Mouse (Mus musculus) adipocyte (in vitro differentiated cells): ENCODE data around the gene Tubg2.
"Not testable (repeated sequence)": the region's sequence is repeated elsewhere in the genome, so short reads cannot be mapped to it uniquely, and the experiment has no call there.

ENCODE experiments used
- DNase-seq: peaks from one replicate; pipeline ENCODE4 v3.0.0-alpha.2; 2016; ENCODE audit warnings: low spot score

The Tubg2 gene

GRCm38 (mm10) chr11:101155728-101156371 lies at the start of gene Tubg2:
Gene Tubg2 (plus strand): TSS chr11:101155907.
- DNase-seq = no peak

DNA sequence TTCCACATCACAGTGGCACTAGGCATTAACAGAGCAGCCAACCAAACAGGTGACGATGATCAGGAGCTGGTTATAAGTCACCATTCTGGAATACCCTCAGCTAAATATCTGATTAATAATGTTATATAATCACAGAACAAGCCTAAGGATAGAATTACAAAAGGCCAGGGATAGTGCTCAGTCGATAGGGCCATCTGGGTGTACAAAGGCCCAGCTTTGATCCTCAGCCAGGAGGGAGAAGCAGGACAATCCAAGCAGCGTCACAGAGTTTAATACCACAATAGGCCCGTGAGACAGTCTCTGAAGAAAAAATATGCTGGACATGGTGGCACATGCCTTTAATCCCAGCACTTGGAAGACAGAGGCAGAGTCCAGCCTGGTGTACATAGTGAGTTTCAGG lies 46.4 kb upstream of the Tubg2 start:
- DNase-seq = no peak

GRCm38 (mm10) chr11:101110708-101111107 lies 45.0 kb upstream of the Tubg2 start:
- DNase-seq = no peak

- DNase-seq = no peak
These were observed 44.5 kb upstream of the Tubg2 start for GRCm38 (mm10) chr11:101111178-101111577.

- DNase-seq = no peak
These were observed 43.5 kb upstream of the Tubg2 start for GRCm38 (mm10) chr11:101112186-101112585.

- no peak for DNase-seq
These were observed 40.1 kb upstream of the Tubg2 start for GRCm38 (mm10) chr11:101115564-101115963.

DNA sequence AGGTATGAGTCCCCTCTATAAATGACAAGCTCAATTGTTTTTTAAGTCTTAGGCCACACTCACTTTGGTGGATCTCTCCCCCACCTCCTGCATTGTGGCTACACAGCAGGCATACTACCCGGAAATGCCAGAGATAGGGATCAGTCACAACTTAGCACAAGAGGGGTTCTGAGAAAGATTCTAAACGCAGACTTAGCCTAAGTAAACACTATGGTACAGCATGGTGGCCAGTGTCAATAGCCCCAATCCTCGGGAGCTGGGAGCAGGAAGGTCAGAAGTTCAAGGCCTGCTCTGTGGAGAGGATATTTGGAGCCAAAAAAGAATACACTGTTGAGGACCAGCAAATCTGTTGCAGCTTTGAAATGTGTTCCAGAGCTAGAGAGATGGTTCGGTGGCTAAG lies 37.6 kb upstream of the Tubg2 start:
- DNase-seq = no peak

GRCm38 (mm10) chr11:101119131-101119760 lies 36.5 kb upstream of the Tubg2 start:
- DNase-seq = peak; percentile 33

DNA sequence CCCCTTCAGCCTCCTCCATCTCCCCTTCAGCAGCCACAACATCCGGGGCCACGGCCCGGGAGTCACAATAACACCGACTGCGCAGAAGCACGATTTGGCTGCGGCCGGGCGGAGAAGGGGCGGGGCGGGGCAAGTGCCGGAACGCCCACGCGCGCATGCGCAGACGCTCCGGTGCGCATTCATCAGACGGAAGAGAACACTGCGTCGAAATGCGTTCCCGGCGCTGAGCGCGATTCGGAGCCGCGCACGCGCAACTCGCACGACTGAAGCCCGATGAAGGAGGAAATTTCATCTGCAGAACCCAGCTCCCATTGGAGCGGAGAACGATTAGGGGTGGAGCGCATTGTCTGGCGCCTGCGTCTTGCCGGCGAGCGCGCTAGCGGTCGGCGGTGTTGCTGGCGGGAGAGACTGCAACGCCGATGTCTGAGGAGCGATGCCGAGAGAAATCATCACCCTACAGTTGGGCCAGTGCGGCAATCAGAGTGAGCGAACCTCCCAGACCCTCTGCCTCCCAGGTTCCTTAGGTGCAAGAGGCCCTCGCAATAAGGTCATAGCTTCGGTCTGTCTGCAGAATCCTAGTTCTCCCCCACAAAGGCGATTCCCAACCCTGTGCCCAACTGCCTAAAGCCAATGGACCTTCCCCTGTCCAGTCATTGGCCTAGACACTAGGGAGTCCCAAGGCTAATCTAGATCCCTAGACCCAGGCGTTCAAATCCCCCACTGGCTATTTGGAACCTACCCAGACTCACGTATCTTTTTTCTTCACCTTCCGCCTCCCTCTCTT lies 35.8 kb upstream of the Tubg2 start, which contains the start of the genes Retreg3 and Tubg1:
Gene Retreg3 (minus strand): TSS at position 133 of the 784 bp plus-strand sequence.
Gene Tubg1 (plus strand): TSS at position 178 of the 784 bp plus-strand sequence.
- DNase-seq = peak; percentile 99

GRCm38 (mm10) chr11:101120545-101121188 lies 35.0 kb upstream of the Tubg2 start:
- no peak for DNase-seq

GRCm38 (mm10) chr11:101124494-101124893 lies 31.2 kb upstream of the Tubg2 start:
- DNase-seq = not testable (repeated sequence)

- not testable (repeated sequence) for DNase-seq
These were observed 30.7 kb upstream of the Tubg2 start for GRCm38 (mm10) chr11:101125008-101125407.

- DNase-seq = no peak
These were observed 28.6 kb upstream of the Tubg2 start for GRCm38 (mm10) chr11:101127075-101127474.

DNA sequence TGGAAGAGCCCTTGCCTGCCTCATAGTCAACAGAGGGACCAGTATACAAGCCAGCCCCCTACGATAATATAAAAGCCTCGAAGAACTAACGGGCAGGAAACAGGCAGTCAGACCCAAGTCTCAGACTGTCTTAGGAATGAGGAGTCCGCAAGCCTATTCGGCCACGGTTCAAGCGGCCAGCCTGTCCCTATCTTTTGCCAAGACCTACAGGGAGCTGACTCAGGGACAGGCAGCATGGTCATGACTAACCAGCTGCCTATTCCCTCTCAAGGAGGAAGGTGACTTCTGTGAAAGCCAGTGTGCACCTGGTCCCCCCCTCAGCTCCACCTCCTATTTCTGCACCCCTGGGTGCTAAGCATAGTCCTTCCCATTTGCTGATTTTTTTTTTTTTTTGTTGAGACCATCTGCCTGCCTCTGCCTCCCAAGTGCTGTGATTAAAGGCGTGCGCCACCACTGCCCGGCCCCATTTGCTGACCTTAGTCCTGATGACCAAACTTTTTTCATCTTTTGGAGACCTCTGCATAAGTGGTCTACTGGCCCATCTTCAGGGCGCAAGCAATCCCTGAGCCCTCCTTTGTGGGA lies 26.6 kb upstream of the Tubg2 start:
- no peak for DNase-seq

DNA sequence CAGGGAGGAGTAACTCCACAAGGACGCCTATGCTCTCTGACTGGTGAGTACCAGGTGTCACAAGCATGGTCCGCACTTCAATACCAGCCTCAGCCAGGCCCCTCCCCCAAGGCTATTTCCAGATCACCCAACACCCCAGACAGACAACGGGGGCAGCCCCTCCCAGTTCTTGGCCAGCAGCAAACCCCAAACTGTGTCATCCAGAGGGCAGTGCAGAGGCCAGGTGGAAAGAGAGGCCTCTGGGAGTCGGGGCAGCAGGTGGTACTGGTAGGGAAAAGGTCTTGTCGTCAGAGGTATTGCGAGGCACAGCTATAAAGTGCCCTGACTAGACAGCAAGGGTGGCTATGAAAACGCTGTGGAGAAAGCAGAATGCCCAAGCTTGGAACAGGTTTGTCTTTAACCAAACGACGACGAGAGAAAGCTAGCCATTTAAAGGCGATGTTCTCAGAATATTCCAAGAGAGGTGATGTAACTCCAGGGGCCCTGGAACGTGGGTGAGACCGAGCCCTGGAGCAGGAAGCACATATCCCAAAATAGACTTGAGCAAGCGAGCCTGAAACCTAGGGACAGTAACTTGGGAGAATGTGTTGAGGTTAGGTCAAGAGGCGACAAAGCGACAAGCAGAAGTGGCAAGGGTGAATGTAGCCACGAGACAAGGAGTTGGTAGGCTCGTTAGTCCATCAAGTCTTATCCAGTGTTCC lies 25.5 kb upstream of the Tubg2 start:
- peak; percentile 35 for DNase-seq

GRCm38 (mm10) chr11:101131187-101131586 lies 24.5 kb upstream of the Tubg2 start:
- peak; percentile 69 for DNase-seq

DNA sequence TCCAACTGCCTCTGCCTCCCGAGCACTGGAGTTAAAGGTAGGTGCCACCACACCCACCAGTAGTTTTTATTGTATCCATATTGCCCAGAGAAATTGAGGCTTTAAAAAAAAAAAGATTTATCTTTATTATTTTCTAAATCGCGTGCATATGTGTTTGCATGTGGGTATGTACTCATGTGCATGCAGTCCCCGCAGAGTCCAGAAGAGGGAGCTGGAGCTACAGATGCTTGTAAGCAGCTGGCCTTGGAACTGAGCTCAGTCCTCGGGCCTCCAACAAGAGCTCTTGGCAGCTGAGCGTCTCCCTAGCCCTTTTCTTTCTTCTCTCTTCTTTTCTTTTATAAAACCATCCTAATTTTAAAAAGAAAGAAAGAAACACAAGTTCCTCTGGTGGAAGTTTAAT lies 24.0 kb upstream of the Tubg2 start:
- peak; percentile 61 for DNase-seq

DNA sequence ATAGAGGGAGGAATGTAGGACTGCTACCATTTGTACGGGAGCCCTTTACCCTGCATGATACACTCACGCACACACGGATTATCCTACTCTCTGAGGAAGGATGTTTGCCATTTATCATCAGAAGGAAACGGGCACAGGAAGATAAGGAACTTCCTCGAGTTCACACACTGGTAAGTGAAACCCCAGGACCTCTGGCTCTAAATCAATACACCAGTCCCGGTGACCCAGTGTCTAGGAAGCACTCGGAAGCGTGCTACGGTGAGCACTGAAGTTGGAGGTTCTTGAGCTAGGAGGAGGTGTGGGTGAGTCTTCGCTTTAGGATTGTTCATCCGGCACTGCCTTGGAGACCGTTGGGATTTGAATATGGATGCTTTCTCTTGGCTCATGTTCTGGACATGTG lies 22.7 kb upstream of the Tubg2 start:
- no peak for DNase-seq

GRCm38 (mm10) chr11:101134217-101134865 lies 21.4 kb upstream of the Tubg2 start:
- no peak for DNase-seq

DNA sequence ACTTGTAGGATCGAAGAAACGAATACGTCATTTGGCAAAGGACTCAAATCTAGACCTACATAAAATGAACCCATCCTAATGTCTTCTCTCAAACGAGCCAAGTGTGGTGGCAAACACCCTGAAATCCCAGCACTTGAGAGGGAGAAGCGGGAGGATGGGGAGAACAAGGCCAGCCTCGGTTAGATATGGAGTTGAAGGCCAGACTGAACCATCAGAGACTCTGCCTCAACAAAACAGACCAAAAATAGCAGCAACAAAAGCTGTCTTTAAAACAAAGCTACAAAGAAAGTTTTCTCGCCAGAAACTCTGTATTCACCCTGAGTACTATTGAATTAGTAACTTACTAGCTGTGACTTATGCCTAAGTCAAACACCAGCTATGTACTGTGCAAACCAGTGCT lies 18.7 kb upstream of the Tubg2 start:
- no peak for DNase-seq
